Mouse (Mus musculus): ENCODE measurements around the gene Npas2. TPM values are rescaled to one million over a fixed set of nuclear protein-coding genes. Genes with fewer than 3 reads are reported as not detected.
A peak's percentile ranks its signal among the peaks of the same experiment; 100 is the strongest.

Npas2 gene
- polyA plus RNA-seq, 1 experiment from 2014 or later = 0.59 TPM

GRCm38 (mm10) chr1:39408123-39408522, 214.6 kb downstream of the Npas2 start:
- Histone ChIP-seq H3K9ac (no peak overlapping the region), H3K4me1 (ENCODE audit: insufficient read depth) (peaks cover 3% of the 10 kb centered on the region; the same call in 1 of the 2 replicates), H3K4me2 (no peak overlapping the region), H3K36me3 (ENCODE audit: insufficient read depth) (no peaks in the 10 kb centered on the region), H3K4me3 (ENCODE audit: low read depth, low read length) (no peak overlapping the region), H3K9me3 (ENCODE audit: low read depth, low read length) (no peaks in the 10 kb centered on the region), H3K27ac (ENCODE audit: low read depth) (no peak overlapping the region; the same call in 1 of the 2 replicates), H3K27me3 (ENCODE audit: insufficient read depth, low read length) (no peaks in the 10 kb centered on the region)
- 74% methylated on average over 6 of the region's 6 CpGs for WGBS
- no peak for TF ChIP-seq CTCF (IDR thresholded peaks at IDR 0.05; ENCODE audit: low read depth)
- ATAC-seq (ENCODE audit: insufficient read depth) = no peak
- no peak for DNase-seq

GRCm38 (mm10) chr1:39408668-39409067, 215.1 kb downstream of the Npas2 start:
- H3K4me3 ChIP-seq (ENCODE audit: low read depth, low read length) = no peak overlapping the region
- no peak overlapping the region for H3K4me2 ChIP-seq
- H3K4me1 ChIP-seq (ENCODE audit: insufficient read depth) = peaks cover 3% of the 10 kb centered on the region; the same call in 1 of the 2 replicates
- no peak overlapping the region for H3K9ac ChIP-seq
- no peaks in the 10 kb centered on the region for H3K9me3 ChIP-seq (ENCODE audit: low read depth, low read length)
- WGBS = 49% methylated on average over 7 of the region's 7 CpGs
- ATAC-seq (ENCODE audit: insufficient read depth) (no peak), DNase-seq (no peak)
- H3K27me3 ChIP-seq (ENCODE audit: insufficient read depth, low read length) = no peaks in the 10 kb centered on the region
- H3K27ac ChIP-seq (ENCODE audit: low read depth) = peak overlapping the region; percentile 18; the same call in 1 of the 2 replicates
- no peak for TF ChIP-seq CTCF (IDR thresholded peaks at IDR 0.05; ENCODE audit: low read depth)
- H3K36me3 ChIP-seq (ENCODE audit: insufficient read depth) = no peaks in the 10 kb centered on the region

DNA sequence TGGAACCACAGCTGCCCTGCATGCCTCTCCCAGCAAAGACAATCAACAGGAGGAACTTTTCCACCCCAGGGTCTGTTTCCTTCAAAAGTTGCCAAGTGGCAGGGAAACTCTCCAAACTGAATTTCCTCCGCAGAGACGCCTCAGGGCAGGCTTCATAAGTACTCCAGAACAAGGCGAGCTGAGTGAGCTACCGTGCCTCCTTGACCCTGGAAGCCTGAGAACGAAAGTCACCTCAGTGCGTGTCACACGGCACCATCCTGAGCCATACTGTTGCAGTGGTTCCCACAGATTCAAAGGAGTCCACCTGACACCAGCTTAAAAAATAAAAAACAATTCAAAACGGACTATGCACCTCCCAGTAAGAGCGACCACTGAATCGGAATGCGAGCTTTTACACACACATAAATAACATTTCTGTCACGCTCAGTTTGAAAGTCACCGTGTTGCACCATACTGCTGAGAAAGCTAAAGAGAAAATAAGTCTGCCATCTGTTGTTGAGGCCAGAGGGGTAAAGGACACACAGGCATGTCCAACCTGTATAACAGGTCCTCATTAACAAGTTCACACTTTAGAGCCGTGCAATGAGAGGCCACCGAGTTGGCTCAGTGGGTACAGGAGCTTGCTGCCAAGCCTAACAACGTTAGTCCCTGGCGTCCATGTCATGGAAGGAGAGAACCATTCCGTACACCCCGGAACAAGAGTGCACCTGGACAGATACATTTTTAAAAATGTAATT, 216.7 kb downstream of the Npas2 start:
- no peaks in the 10 kb centered on the region for H3K27me3 ChIP-seq (ENCODE audit: insufficient read depth, low read length)
- no peaks in the 10 kb centered on the region for H3K36me3 ChIP-seq (ENCODE audit: insufficient read depth)
- no peaks in the 10 kb centered on the region for H3K9me3 ChIP-seq (ENCODE audit: low read depth, low read length)
- H3K4me2 ChIP-seq = no peak overlapping the region
- no peak overlapping the region for H3K9ac ChIP-seq
- peaks cover 3% of the 10 kb centered on the region; the same call in 1 of the 2 replicates for H3K4me1 ChIP-seq (ENCODE audit: insufficient read depth)
- TF ChIP-seq CTCF (IDR thresholded peaks at IDR 0.05; ENCODE audit: low read depth) = no peak
- DNase-seq (no peak), ATAC-seq (ENCODE audit: insufficient read depth) (no peak)
- H3K27ac ChIP-seq (ENCODE audit: low read depth) = no peak overlapping the region
- H3K4me3 ChIP-seq (ENCODE audit: low read depth, low read length) = no peak overlapping the region
- 62% methylated on average over 19 of the region's 19 CpGs for WGBS

Small RNA genes within 50 kb of the gene (microRNA-seq; reads per million reads assigned to microRNA genes)
- not detected for gene Mir6349 (ENCODE audit: borderline number of aligned reads)

Other genes with a start within 250 kb of the Npas2 start
- 148 and 161 TPM in 2 replicates for gene Pdcl3, start 208.1 kb upstream of the Npas2 start, polyA plus RNA-seq (2014; fragmentation: Nextera tagmentation; extraction: Ambion mirVana)
- 717 and 719 TPM in 2 replicates for gene Rpl31, start 174.1 kb downstream of the Npas2 start, polyA plus RNA-seq (2014; fragmentation: Nextera tagmentation; extraction: Ambion mirVana)